Mouse (Mus musculus): ENCODE measurements around the gene Ptprd.

- TF ChIP-seq MYOD1 (IDR thresholded peaks at IDR 0.05; ENCODE audit: control insufficient read depth, insufficient read length, low read depth) (no peak), CTCF (IDR thresholded peaks at IDR 0.05; ENCODE audit: control insufficient read depth, insufficient read depth, insufficient read length) (no peak), MAX (IDR thresholded peaks at IDR 0.05) (no peak)
Observed at GRCm38 (mm10) chr4:76812138-76812537, 1399.6 kb downstream of the Ptprd start.
